Mouse (Mus musculus) myocyte (in vitro differentiated cells): ENCODE data around the gene Dgkg.

Experiments used
- E2F4 ChIP-seq: IDR thresholded peaks from one replicate; pipeline ENCODE4 v1.6.1; 2011; ENCODE audit warnings: mild to moderate bottlenecking, control low read depth, moderate library complexity; ENCODE audit not compliant: insufficient read depth
- MAX ChIP-seq: IDR thresholded peaks from one replicate; pipeline ENCODE4 v1.6.1; 2011; ENCODE audit warnings: low read depth, mild to moderate bottlenecking, control low read depth
- MYOD1 ChIP-seq, 3 experiments: IDR thresholded peaks; one replicate each; pipeline ENCODE4 v1.6.1; 2011; ENCODE audit warnings: control low read depth in 2 of 3, low read depth in 2 of 3, mild to moderate bottlenecking in 2 of 3, moderate library complexity in 1 of 3; ENCODE audit not compliant: insufficient read length in 2 of 3, control insufficient read depth in 1 of 3
- MYOG ChIP-seq, 3 experiments: IDR thresholded peaks; one replicate each; pipeline ENCODE4 v1.6.1; 2011; ENCODE audit warnings: control low read depth in 2 of 3, low read depth in 2 of 3, mild to moderate bottlenecking in 2 of 3; ENCODE audit not compliant: insufficient read length in 2 of 3, control insufficient read depth in 1 of 3, insufficient read depth in 1 of 3
- POLR2A ChIP-seq: IDR thresholded peaks from one replicate; pipeline ENCODE4 v1.6.1; 2011; ENCODE audit warnings: low read depth, mild to moderate bottlenecking, control low read depth, moderate library complexity; ENCODE audit not compliant: insufficient read length
- POLR2AphosphoS2 ChIP-seq: IDR thresholded peaks from one replicate; pipeline ENCODE4 v1.6.1; 2011; ENCODE audit warnings: low read depth, control low read depth; ENCODE audit not compliant: insufficient read length
- REST ChIP-seq: IDR thresholded peaks from one replicate; pipeline ENCODE4 v1.6.1; 2011; ENCODE audit warnings: mild to moderate bottlenecking, control low read depth, moderate library complexity; ENCODE audit not compliant: insufficient read depth, insufficient read length
- SRF ChIP-seq: IDR thresholded peaks from one replicate; pipeline ENCODE4 v1.6.1; 2011; ENCODE audit warnings: low read depth; ENCODE audit not compliant: control insufficient read depth, insufficient read length
- TCF12 ChIP-seq: IDR thresholded peaks from one replicate; pipeline ENCODE4 v1.6.1; 2011; ENCODE audit warnings: mild to moderate bottlenecking, control low read depth; ENCODE audit not compliant: poor library complexity, insufficient read depth, severe bottlenecking
- TCF3 ChIP-seq: IDR thresholded peaks from one replicate; pipeline ENCODE4 v1.6.1; 2011; ENCODE audit warnings: low read depth, control low read depth; ENCODE audit not compliant: insufficient read length
- USF1 ChIP-seq: IDR thresholded peaks from one replicate; pipeline ENCODE4 v1.6.1; 2011; ENCODE audit warnings: low read depth, mild to moderate bottlenecking, control low read depth, moderate library complexity

DNA sequence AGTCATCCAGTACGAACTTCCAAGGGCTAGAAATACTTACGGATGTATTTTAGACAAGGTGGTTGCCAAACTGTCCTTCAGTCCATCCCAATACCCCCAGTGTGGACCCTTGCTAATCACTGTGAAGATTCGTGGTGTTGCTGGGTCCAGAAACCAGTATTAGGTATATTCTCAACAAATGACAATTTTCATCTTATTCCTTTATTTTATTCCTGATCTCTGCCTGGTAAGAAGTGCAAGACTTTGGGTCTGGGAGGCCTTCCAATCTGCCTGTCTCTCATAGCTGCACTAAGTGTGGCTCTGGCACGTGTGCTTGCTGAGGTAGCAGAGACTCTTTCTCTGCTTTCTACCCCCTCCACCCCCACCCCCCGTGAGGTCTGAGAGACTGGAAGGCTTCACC is 156.5 kb downstream of the Dgkg start:
- TF ChIP-seq POLR2A (no peak), MAX (no peak), E2F4 (no peak), TCF3 (no peak), MYOD1 (IDR thresholded peaks at IDR 0.05; ENCODE audit: control insufficient read depth in 1 of 3, insufficient read length in 2 of 3, low read depth in 2 of 3) (no peak), POLR2AphosphoS2 (no peak), SRF (no peak), REST (no peak), TCF12 (no peak), MYOG (IDR thresholded peaks at IDR 0.05; ENCODE audit: control insufficient read depth in 1 of 3, insufficient read depth in 1 of 3, insufficient read length in 2 of 3, low read depth in 2 of 3) (no peak), USF1 (no peak)
